Mouse (Mus musculus) limb, embryonic 11.5 days (tissue): ENCODE measurements at regions not wholly inside any gene's neighbourhood (a gene's known extent, or its start where the extent isn't known, plus 50 kb on each side); places are given as distances from the start of the nearest gene placed in this dataset.

ENCODE experiments used
- ATAC-seq: fragments of 200-750 bp; cut with Nextera tagmentation; 2 replicates; pipeline ENCODE4 v1.8.0; 2017; ENCODE audit warnings: low read depth; ENCODE audit not compliant: insufficient number of reproducible peaks, low FRiP score, low TSS enrichment
- DNase-seq: peaks from one replicate; pipeline ENCODE4 v3.0.0-alpha.2; 2015; ENCODE audit warnings: low spot score
- H3K27ac ChIP-seq: fragments of 300-500 bp; sonication (generic); replicated peaks from 2 replicates; pipeline ENCODE4 v1.5.1; 2014; ENCODE audit warnings: low read depth, mild to moderate bottlenecking, low read length
- H3K27me3 ChIP-seq: fragments of 300-500 bp; sonication (generic); 2 replicates; pipeline ENCODE4 v1.6.1; 2014; ENCODE audit warnings: mild to moderate bottlenecking, low read length, mixed read lengths; ENCODE audit not compliant: control insufficient read depth, insufficient read depth
- H3K36me3 ChIP-seq: fragments of 300-500 bp; sonication (generic); 2 replicates; pipeline ENCODE4 v1.6.1; 2014; ENCODE audit warnings: mild to moderate bottlenecking, low read length, moderate library complexity, mixed read lengths; ENCODE audit not compliant: control insufficient read depth, insufficient read depth
- H3K4me1 ChIP-seq: fragments of 300-500 bp; sonication (generic); 2 replicates; pipeline ENCODE4 v1.6.1; 2014; ENCODE audit warnings: low read length, mixed read lengths; ENCODE audit not compliant: control insufficient read depth, insufficient read depth
- H3K4me2 ChIP-seq: fragments of 300-500 bp; sonication (generic); 2 replicates; pipeline ENCODE4 v1.6.1; 2014; ENCODE audit warnings: low read depth, mild to moderate bottlenecking, moderate library complexity; ENCODE audit not compliant: severe bottlenecking
- H3K4me3 ChIP-seq: fragments of 300-500 bp; sonication (generic); 2 replicates; pipeline ENCODE4 v1.5.1; 2014; ENCODE audit warnings: low read depth, low read length
- H3K9ac ChIP-seq: fragments of 300-500 bp; sonication (generic); 2 replicates; pipeline ENCODE4 v1.6.1; 2014; ENCODE audit warnings: mild to moderate bottlenecking, low read length
- H3K9me3 ChIP-seq: fragments of 300-500 bp; sonication (generic); 2 replicates; pipeline ENCODE4 v1.6.1; 2016; ENCODE audit warnings: low read length; ENCODE audit not compliant: control insufficient read depth
- WGBS: fragments of 180-500 bp; shearing (Covaris S2); extraction: QIAGEN DNeasy Blood & Tissue Kit; methylation state at CpG from one replicate; pipeline ENCODE4 v1.1.7; 2014; 5-methylcytosine and 5-hydroxymethylcytosine counted together

GRCm38 (mm10) chr1:35848160-35848954, 219.8 kb upstream of the Hs6st1 start:
- H3K9me3 ChIP-seq, result no peaks in the 10 kb centered on the region
- no peak for DNase-seq
- H3K36me3 ChIP-seq, result no peaks in the 10 kb centered on the region
- H3K27me3 ChIP-seq, result no peaks in the 10 kb centered on the region
- H3K4me2 ChIP-seq, result no peak overlapping the region
- no peak overlapping the region for H3K27ac ChIP-seq
- WGBS, result 84% methylated on average over 12 of the region's 12 CpGs
- H3K4me3 ChIP-seq, result no peak overlapping the region
- no peak for ATAC-seq
- H3K9ac ChIP-seq, result no peak overlapping the region
- no peaks in the 10 kb centered on the region for H3K4me1 ChIP-seq

DNA sequence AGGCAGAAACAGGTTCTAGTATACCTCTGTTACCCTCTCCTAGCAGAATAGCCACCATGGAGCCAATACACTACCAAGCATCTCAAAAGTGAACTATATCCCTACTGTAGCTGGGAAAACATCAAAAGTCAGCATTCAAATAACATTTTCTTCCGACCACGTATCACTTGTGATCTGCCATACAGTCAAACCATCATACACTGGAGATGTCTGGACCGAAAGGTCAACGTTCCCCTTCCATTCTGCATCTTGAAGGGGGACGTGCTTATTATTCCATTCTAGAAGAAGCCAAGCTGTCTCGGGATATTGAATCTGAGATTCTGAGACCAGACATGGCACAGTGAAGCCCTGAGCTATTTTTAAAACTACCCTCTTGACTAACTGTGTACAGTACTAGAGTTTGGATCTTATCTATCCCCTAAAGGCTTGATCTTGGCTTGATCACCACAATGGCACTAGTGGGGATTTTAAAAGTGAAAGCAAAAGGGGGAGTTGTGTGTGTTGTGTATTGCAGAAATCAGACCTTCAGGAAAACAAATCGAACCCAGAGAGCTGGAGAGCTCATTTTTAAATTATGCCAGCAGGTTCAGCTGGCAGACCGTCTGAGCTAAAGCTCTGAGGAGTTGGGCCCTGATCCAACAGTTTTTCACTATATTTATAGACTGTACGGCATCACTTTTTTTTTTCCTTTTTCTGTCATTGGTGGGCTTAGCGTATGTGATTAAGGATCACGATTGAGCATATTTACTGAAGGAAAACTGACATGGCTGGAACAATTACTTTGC, 218.6 kb upstream of the Hs6st1 start:
- Histone ChIP-seq H3K9me3 (no peaks in the 10 kb centered on the region), H3K27me3 (no peaks in the 10 kb centered on the region), H3K27ac (no peak overlapping the region), H3K4me1 (no peaks in the 10 kb centered on the region), H3K36me3 (no peaks in the 10 kb centered on the region), H3K9ac (no peak overlapping the region), H3K4me2 (no peak overlapping the region), H3K4me3 (no peak overlapping the region)
- DNase-seq (no peak), ATAC-seq (no peak)
- WGBS, result 91% methylated on average over 11 of the region's 11 CpGs

DNA sequence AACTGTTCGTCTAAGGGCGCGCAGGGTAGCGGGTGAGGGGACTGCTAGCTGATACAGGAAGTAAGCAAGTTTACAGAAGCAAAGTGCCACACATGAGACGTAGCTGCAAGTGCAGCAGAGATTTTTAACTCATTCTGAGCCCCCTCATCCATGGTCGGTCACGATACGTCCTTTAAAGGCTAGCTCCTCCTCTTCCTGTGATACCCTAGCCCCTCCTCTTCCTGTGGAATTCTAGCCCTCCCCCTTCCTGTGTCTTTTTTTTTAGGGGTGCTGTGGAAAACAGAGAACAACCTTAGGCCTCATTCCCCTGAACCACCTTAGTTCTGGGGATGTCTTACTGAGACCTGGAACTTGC, 218.0 kb upstream of the Hs6st1 start:
- ATAC-seq, result no peak
- H3K4me1 ChIP-seq, result no peaks in the 10 kb centered on the region

DNA sequence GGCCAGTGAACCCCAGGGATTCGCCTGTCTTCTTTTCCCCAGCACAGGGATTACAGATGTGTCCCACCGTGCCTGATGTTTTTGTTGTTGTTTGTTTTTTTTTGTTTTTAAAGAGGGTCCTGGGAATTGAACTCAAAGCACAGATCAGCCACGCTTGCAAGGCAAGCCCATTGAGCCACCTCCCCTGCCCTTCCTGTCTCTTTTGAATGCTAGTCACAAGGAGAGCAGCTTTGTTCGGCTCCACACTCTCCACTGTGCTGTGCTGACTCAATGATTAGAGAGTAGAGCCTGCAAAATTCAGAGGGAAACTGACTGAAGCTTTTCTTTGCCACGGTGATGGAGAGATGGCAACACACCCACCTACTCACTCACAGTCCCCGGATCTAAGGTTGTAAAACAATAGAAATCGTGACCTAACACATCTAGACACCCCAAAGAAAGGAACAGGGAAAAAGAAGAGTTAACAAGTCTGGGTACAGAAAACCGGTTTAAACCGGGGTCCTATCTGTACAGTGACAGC, 217.6 kb upstream of the Hs6st1 start:
- no peaks in the 10 kb centered on the region for H3K36me3 ChIP-seq
- DNase-seq, result no peak
- no peak overlapping the region for H3K4me3 ChIP-seq
- no peaks in the 10 kb centered on the region for H3K27me3 ChIP-seq
- no peak overlapping the region for H3K9ac ChIP-seq
- no peak for ATAC-seq
- H3K27ac ChIP-seq, result no peak overlapping the region
- H3K4me2 ChIP-seq, result no peak overlapping the region
- H3K4me1 ChIP-seq, result no peaks in the 10 kb centered on the region
- H3K9me3 ChIP-seq, result no peaks in the 10 kb centered on the region
- WGBS, result 80% methylated on average over 9 of the region's 9 CpGs

More for the DNA sequence above, 218.0 kb upstream of the Hs6st1 start:
- Histone ChIP-seq H3K4me3 (no peak overlapping the region), H3K9me3 (no peaks in the 10 kb centered on the region), H3K4me2 (no peak overlapping the region), H3K36me3 (no peaks in the 10 kb centered on the region), H3K27me3 (no peaks in the 10 kb centered on the region), H3K27ac (no peak overlapping the region), H3K9ac (no peak overlapping the region)
- DNase-seq, result no peak
- WGBS, result 89% methylated on average over 8 of the region's 8 CpGs

GRCm38 (mm10) chr1:35851681-35852409, 216.4 kb upstream of the Hs6st1 start:
- Histone ChIP-seq H3K27me3 (no peaks in the 10 kb centered on the region), H3K4me3 (no peak overlapping the region), H3K4me1 (no peaks in the 10 kb centered on the region), H3K27ac (no peak overlapping the region), H3K4me2 (no peak overlapping the region), H3K36me3 (no peaks in the 10 kb centered on the region), H3K9ac (no peak overlapping the region), H3K9me3 (no peaks in the 10 kb centered on the region)
- no peak for DNase-seq
- no peak for ATAC-seq
- 90% methylated on average over 4 of the region's 4 CpGs for WGBS

- Histone ChIP-seq H3K36me3 (no peaks in the 10 kb centered on the region), H3K4me1 (no peaks in the 10 kb centered on the region), H3K4me3 (no peak overlapping the region), H3K4me2 (no peak overlapping the region), H3K27ac (no peak overlapping the region), H3K9me3 (no peaks in the 10 kb centered on the region), H3K27me3 (no peaks in the 10 kb centered on the region), H3K9ac (no peak overlapping the region)
- DNase-seq (no peak), ATAC-seq (no peak)
- WGBS, result 94% methylated on average over 1 of the region's 1 CpGs
These were observed 215.2 kb upstream of the Hs6st1 start for GRCm38 (mm10) chr1:35853018-35853417.

GRCm38 (mm10) chr1:35855650-35856049, 212.6 kb upstream of the Hs6st1 start:
- ATAC-seq, result no peak
- Histone ChIP-seq H3K9ac (no peak overlapping the region), H3K36me3 (no peaks in the 10 kb centered on the region), H3K27me3 (no peaks in the 10 kb centered on the region), H3K9me3 (no peaks in the 10 kb centered on the region), H3K4me1 (no peaks in the 10 kb centered on the region), H3K27ac (no peak overlapping the region), H3K4me2 (no peak overlapping the region), H3K4me3 (no peak overlapping the region)
- 86% methylated on average over 4 of the region's 4 CpGs for whole genome bisulfite sequencing
- DNase-seq, result no peak

DNA sequence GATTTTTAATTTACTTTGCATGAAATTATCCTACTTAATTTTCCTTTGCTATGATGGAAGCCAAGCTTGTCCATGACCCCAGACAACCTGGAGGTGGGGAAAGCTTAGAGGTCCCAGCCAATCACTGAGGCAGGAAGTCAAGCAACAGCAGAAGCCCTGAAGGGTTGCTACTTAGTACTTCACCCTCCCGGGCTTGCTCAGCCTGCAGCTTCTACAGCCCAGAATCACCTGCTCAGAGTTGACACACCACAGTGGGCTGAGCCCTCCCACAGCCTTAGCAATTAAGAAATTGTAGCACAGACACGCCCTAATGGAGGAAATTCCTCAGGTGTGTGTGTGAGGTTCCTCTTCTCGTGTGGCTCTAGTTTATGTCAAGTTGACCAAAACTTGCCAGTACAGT, 209.9 kb upstream of the Hs6st1 start:
- 73% methylated on average over 3 of the region's 3 CpGs for WGBS
- no peak overlapping the region for H3K9ac ChIP-seq
- no peak overlapping the region for H3K4me2 ChIP-seq
- no peaks in the 10 kb centered on the region for H3K27me3 ChIP-seq
- ATAC-seq (no peak), DNase-seq (no peak)
- no peaks in the 10 kb centered on the region for H3K4me1 ChIP-seq
- H3K36me3 ChIP-seq, result no peaks in the 10 kb centered on the region
- no peaks in the 10 kb centered on the region for H3K9me3 ChIP-seq
- H3K27ac ChIP-seq, result no peak overlapping the region
- no peak overlapping the region for H3K4me3 ChIP-seq
